Mouse (Mus musculus): ENCODE results near the gene Gm13088. TPM values are rescaled to one million over a fixed set of nuclear protein-coding genes. Genes with fewer than 3 reads are reported as not detected.
"Not testable (repeated sequence)": the region's sequence is repeated elsewhere in the genome, so short reads cannot be mapped to it uniquely, and the experiment has no call there.

Gene Gm13088
- total RNA-seq (2021) = not detected
- long read RNA-seq, experiment 1 = 0 reads
- long read RNA-seq, experiment 2 = 0 reads

DNA sequence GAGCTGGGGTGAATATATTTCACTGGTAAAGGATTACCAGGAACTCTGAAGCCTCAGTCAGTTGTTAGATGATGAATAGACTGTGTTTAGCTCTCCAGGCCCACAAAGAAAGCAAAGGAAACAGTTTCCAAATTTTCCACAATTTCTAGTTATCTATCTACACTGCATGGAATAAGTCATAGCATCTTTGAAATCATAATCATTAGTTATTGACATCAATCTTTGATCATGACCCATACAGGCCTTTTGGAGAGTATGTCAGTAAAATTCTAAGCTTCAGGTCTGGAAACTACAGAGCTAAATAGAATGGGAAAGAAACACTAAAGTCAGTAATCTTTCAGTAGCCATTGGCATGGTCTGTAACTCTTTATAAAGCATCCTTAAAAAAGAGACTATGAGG lies at the start of gene Gm13088:
Gene Gm13088, minus strand, starts transcription at position 101 of the 400 bp plus-strand sequence.
- not testable (repeated sequence) for DNase-seq

DNA sequence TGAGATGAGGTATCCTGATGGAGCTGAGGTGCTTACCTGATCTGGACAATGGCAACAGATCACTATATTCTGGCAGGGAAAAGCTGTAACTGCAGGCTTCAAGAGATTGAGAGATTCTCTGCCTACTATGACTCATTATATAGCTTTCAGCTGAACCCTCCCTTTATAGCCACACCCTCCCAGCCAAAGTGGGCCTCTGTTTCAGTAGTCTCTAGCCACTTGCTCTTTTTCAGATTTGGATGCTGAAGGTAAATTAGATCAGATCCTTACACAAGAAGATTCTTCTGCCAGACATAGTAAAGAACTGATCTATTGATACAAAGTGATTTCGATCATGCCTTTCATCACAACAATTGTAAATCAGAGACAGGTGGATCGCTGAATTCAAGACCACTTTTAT lies 45.6 kb upstream of the Gm13088 start, which contains the start of gene Gm13089:
Gene Gm13089, minus strand, starts transcription at position 101 of the 400 bp plus-strand sequence.
- no peak for DNase-seq

DNA sequence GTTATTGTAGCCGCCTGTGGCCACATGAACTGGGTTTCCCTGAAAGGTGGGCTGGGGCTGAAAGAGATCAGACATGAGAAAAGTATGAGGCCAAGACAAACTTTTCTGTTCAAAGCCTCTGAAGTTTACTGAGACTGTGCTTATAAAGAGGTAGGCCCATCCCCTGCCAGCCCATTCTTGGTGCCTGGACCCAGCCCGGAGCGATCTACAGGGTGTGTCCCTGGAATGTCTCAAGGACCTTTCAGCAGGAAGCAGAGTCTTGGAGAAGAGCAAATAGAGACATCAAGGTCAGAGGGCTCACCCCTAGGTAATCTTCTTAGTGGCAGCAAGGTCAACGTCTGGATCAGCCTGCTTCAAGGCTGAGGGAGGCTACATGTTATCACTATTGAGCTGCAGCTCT lies 38.9 kb downstream of the Gm13088 start:
- DNase-seq = not testable (repeated sequence)

DNA sequence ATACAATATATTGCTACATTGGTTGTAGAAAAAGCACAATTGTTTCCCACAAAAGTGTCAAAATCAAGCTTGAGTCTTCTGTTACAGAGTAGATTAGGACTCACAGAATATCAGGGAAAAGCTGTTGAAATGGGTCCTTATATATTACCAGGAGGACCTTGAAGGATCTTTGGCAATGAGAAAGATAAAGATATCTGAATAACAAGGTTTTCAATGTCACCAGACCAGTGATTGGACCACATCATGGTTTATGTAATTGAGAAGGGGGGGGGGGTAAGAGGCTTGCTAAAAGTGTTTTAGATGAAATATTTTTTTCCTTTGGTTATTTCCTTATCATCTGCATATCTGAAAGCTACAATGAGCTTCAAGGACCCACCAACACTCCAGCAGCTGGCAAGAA lies 42.3 kb downstream of the Gm13088 start, which contains the start of gene Gm13083:
Gene Gm13083, plus strand, starts transcription at position 301 of the 400 bp plus-strand sequence.
- not testable (repeated sequence) for DNase-seq

DNA sequence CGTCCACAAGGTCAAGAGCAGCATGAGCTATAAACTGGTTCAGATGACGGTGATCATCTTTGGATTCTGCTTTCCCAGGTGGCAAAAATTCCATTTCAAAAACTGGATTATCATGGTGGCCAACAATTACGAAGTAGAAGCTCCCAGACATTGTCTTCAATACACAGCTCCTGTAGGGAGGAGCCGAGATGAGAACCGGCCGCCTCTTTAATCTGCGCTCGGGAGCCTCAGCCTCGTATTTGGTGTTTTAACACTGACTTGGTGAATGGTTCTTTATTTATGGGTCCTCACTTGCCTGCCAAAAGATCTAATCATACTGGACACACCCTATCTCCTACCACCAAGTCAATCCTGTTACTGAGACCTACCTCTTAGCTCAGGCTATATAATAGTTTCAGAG lies 45.1 kb downstream of the Gm13088 start:
- not testable (repeated sequence) for DNase-seq

Other genes starting within 250 kb of the Gm13088 start
- gene Pramef8, start 244.8 kb downstream of the Gm13088 start, total RNA-seq (2021) = 10 to 100 TPM; 11.5 to 12.3 TPM
- not detected for gene Oog4, start 206.9 kb downstream of the Gm13088 start, total RNA-seq (2021)
- gene Gm13043, start 145.9 kb downstream of the Gm13088 start, total RNA-seq (2021) = not detected
- gene Gm13040, start 121.3 kb downstream of the Gm13088 start, total RNA-seq (2021) = not detected
- gene BC080695, start 105.5 kb downstream of the Gm13088 start, total RNA-seq (2021) = not detected
- not detected for gene Gm13057, start 105.5 kb downstream of the Gm13088 start, total RNA-seq (2021)
- not detected for gene Gm13083, start 42.2 kb downstream of the Gm13088 start, total RNA-seq (2021)
- gene Gm13089, start 45.5 kb upstream of the Gm13088 start, total RNA-seq (2021) = not detected
- not detected for gene Gm13078, start 62.2 kb upstream of the Gm13088 start, total RNA-seq (2021)
- gene Gm13023, start 132.1 kb upstream of the Gm13088 start, total RNA-seq (2021) = not detected
- not detected for gene Gm13084, start 158.8 kb upstream of the Gm13088 start, total RNA-seq (2021)
- not detected for gene Gm13103, start 189.3 kb upstream of the Gm13088 start, total RNA-seq (2021)
- not detected for gene Pramef6, start 243.1 kb upstream of the Gm13088 start, total RNA-seq (2021)

Data from adrenal gland, postnatal 36 days (tissue).